8 mouse cellular contexts compared by ENCODE assay signal in the genomic region with DNA sequence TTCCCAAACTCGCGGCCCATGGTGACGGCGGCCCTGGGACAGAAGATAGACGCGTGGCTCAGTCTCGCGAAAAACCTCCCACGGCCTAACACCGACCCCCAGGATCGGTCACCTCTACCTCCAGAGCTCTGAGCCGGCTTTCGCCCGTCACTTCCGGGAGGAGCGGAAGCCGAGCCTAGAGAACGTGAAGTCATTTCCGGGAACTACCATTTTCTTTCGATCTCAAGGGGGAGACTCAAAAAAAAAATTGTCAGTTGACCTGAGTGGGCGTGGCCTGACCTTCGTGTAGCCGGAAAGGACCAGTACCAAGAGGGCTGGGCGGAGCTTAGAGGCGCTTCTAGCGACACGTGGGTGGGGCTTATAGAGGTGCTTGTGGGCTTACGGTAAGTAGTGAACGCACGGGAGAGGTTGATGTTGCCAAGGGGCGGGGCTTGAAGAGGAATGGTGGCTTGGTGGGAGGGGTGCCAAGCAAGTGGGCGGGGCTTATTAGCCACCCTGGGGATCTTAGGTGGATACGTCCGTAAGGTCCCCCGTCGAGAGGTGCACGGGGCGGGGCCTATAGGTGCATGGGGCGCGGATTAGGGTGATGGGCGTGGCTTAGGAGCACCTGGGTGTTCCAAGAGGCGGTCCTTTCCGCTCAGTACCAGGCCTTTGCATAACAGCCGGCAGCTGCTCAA. TPM values are rescaled to one million over a fixed set of nuclear protein-coding genes. Genes with fewer than 3 reads are reported as not detected.
DNase-seq lines count a peak whose midpoint lies in the region; ATAC-seq lines count a peak whose summit lies in the region.

A gene (minus strand): TSS at position 162 of the 677 bp plus-strand sequence.
A gene (plus strand): TSS at position 354 of the 677 bp plus-strand sequence.

- peak; percentile 94 for ATAC-seq in inflammation-experienced regulatory T-cells, adult 6 months
- peak; percentile 85 for ATAC-seq in megakaryocyte-erythroid progenitor cell, adult 5-6 weeks (replicated peaks; ENCODE audit: low FRiP score, low TSS enrichment, poor library complexity, severe bottlenecking)

- peak; percentile 99 to 100 for DNase-seq in adrenal gland, adult (ENCODE audit: inconsistent age in 2 of 2, low spot score in 1 of 2)
- peak; percentile 100 for DNase-seq in embryo, embryonic 10.5 days (ENCODE audit: low spot score)
- peak; percentile 97 for DNase-seq in gastrocnemius, postnatal 14 days
- DNase-seq in left cerebral cortex, postnatal 10 days (ENCODE audit: extremely low spot score in 1 of 2, low spot score in 2 of 2) = peak; percentile 99
- peak; percentile 98 for DNase-seq in right cerebral cortex, postnatal 25 days
- peak; percentile 96 to 97 for DNase-seq in urinary bladder, postnatal 4 days (ENCODE audit: low spot score in 2 of 2)

- intact Hi-C loops in gastrocnemius, postnatal 14 days (cut with DNase I; ENCODE audit: low total_unique reads) = no loop called here
- intact Hi-C loops in left cerebral cortex, postnatal 10 days (cut with DNase I) = no loop called here

RNA-seq across cellular contexts. Expression of the first gene that starts in this region (rescaled TPM):
- total RNA-seq in gastrocnemius, postnatal 14 days (2021) = 1,000 to 10,000 TPM; 1,068 to 1,224 TPM
- polyA plus RNA-seq in inflammation-experienced regulatory T-cells, adult 6 months (2017; shearing (Covaris generic)) = 100 to 1,000 TPM; 384 to 446 (median 387) TPM
- 100 to 1,000 TPM; 560 to 578 TPM for total RNA-seq in left cerebral cortex, postnatal 10 days (2021)
- total RNA-seq in megakaryocyte-erythroid progenitor cell, adult 5-6 weeks (2014; fragmentation: Nextera tagmentation) = 289 and 326 TPM in 2 replicates
- 30.9 and 67.9 TPM in 2 replicates for total RNA-seq in megakaryocyte-erythroid progenitor cell, adult 5-6 weeks (2017)

RNA-seq across cellular contexts. Expression of the second gene that starts in this region (rescaled TPM):
- total RNA-seq in gastrocnemius, postnatal 14 days (2021) = under 1 TPM; 0.33 to 0.68 TPM
- polyA plus RNA-seq in inflammation-experienced regulatory T-cells, adult 6 months (2017; shearing (Covaris generic)) = not detected
- 1 to 10 TPM in 1 of 2 experiments, under 1 TPM in 1; 0.58 to 1.5 TPM for total RNA-seq in left cerebral cortex, postnatal 10 days (2021)
- 0.24 and 0.32 TPM in 2 replicates for total RNA-seq in megakaryocyte-erythroid progenitor cell, adult 5-6 weeks (2014; fragmentation: Nextera tagmentation)
- total RNA-seq in megakaryocyte-erythroid progenitor cell, adult 5-6 weeks (2017) = 0.42 and 0.80 TPM in 2 replicates

Comparison
In these comparisons a context has a peak if more than half of its experiments do, and no peak if none do; other contexts are left out.
1. Peak in every context shown above with its lines: DNase-seq and ATAC-seq.